Mouse (Mus musculus) midbrain, embryonic 12.5 days (tissue): Measurements from ENCODE around the gene Lgals9. TPM values are rescaled to one million over a fixed set of nuclear protein-coding genes. Genes with fewer than 3 reads are reported as not detected.

Experiments
- ATAC-seq: fragments of 200-750 bp; cut with Nextera tagmentation; 2 replicates; pipeline ENCODE4 v1.8.0; 2017; ENCODE audit warnings: low read depth, moderate TSS enrichment, moderate library complexity; ENCODE audit not compliant: low FRiP score
- H3K27ac ChIP-seq: fragments of 300-500 bp; sonication (generic); replicated peaks from 2 replicates; pipeline ENCODE4 v1.5.1; 2016; ENCODE audit warnings: mild to moderate bottlenecking
- H3K27me3 ChIP-seq: fragments of 300-500 bp; sonication (generic); 2 replicates; pipeline ENCODE4 v1.6.1; 2016; ENCODE audit warnings: mild to moderate bottlenecking
- H3K36me3 ChIP-seq: fragments of 300-500 bp; sonication (generic); 2 replicates; pipeline ENCODE4 v1.6.1; 2016
- H3K4me1 ChIP-seq: fragments of 300-500 bp; sonication (generic); 2 replicates; pipeline ENCODE4 v1.6.1; 2016
- H3K4me2 ChIP-seq: fragments of 300-500 bp; sonication (generic); replicated peaks from 2 replicates; pipeline ENCODE4 v1.6.1; 2016; ENCODE audit warnings: mild to moderate bottlenecking, moderate library complexity
- H3K4me3 ChIP-seq: fragments of 300-500 bp; sonication (generic); 2 replicates; pipeline ENCODE4 v1.5.1; 2016; ENCODE audit warnings: mild to moderate bottlenecking
- H3K9ac ChIP-seq: fragments of 300-500 bp; sonication (generic); replicated peaks from 2 replicates; pipeline ENCODE4 v1.6.1; 2016; ENCODE audit warnings: mild to moderate bottlenecking, moderate library complexity
- H3K9me3 ChIP-seq: fragments of 300-500 bp; sonication (generic); 2 replicates; pipeline ENCODE4 v1.6.1; 2016; ENCODE audit warnings: mild to moderate bottlenecking
- WGBS: fragments of 180-500 bp; shearing (Covaris S2); methylation state at CpG from one replicate; pipeline ENCODE4 v1.1.7; 2016; 5-methylcytosine and 5-hydroxymethylcytosine counted together
- polyA plus RNA-seq: library from polyadenylated mRNA; unstranded; fragments of >200 nt; fragmentation: Nextera tagmentation; extraction: Ambion mirVana; gene quantifications from 2 replicates; pipeline ENCODE4 v1.2.1, GENCODE M21; 2016

Lgals9 gene
- polyA plus RNA-seq, 1 experiment from 2014 or later = 8.2 TPM

GRCm38 (mm10) chr11:78983539-78983938 lies 1.2 kb downstream of the Lgals9 start:
- H3K4me2 ChIP-seq = no peak overlapping the region
- no peak overlapping the region for H3K4me3 ChIP-seq
- no peak overlapping the region for H3K9ac ChIP-seq
- no peaks in the 10 kb centered on the region for H3K4me1 ChIP-seq
- ATAC-seq = no peak
- no peaks in the 10 kb centered on the region for H3K27me3 ChIP-seq
- H3K36me3 ChIP-seq = no peaks in the 10 kb centered on the region
- H3K9me3 ChIP-seq = no peaks in the 10 kb centered on the region
- WGBS = 87% methylated on average over 7 of the region's 7 CpGs
- no peak overlapping the region for H3K27ac ChIP-seq

GRCm38 (mm10) chr11:78982513-78983291 lies 2.0 kb downstream of the Lgals9 start:
- no peak for ATAC-seq
- H3K36me3 ChIP-seq = no peaks in the 10 kb centered on the region
- H3K9me3 ChIP-seq = no peaks in the 10 kb centered on the region
- no peak overlapping the region for H3K4me2 ChIP-seq
- no peak overlapping the region for H3K27ac ChIP-seq
- H3K9ac ChIP-seq = no peak overlapping the region
- H3K4me3 ChIP-seq = no peak overlapping the region
- 91% methylated on average over 12 of the region's 12 CpGs for WGBS
- no peaks in the 10 kb centered on the region for H3K27me3 ChIP-seq
- H3K4me1 ChIP-seq = no peaks in the 10 kb centered on the region

- no peak for ATAC-seq
- Histone ChIP-seq H3K9ac (no peak overlapping the region), H3K4me1 (no peaks in the 10 kb centered on the region), H3K4me2 (no peak overlapping the region), H3K27ac (no peak overlapping the region), H3K9me3 (no peaks in the 10 kb centered on the region), H3K27me3 (no peaks in the 10 kb centered on the region), H3K4me3 (no peak overlapping the region), H3K36me3 (no peaks in the 10 kb centered on the region)
- WGBS = 75% methylated on average over 2 of the region's 2 CpGs
Observed at GRCm38 (mm10) chr11:78982042-78982441, 2.7 kb downstream of the Lgals9 start.

GRCm38 (mm10) chr11:78980083-78980634 lies 4.6 kb downstream of the Lgals9 start:
- no peak for ATAC-seq
- WGBS = 87% methylated on average over 4 of the region's 4 CpGs

GRCm38 (mm10) chr11:78978176-78979019 lies 6.3 kb downstream of the Lgals9 start:
- 88% methylated on average over 12 of the region's 12 CpGs for WGBS

More at GRCm38 (mm10) chr11:78980083-78980634, 4.6 kb downstream of the Lgals9 start:
- Histone ChIP-seq H3K36me3 (no peaks in the 10 kb centered on the region), H3K4me1 (no peaks in the 10 kb centered on the region), H3K4me3 (no peak overlapping the region), H3K27me3 (no peaks in the 10 kb centered on the region), H3K4me2 (no peak overlapping the region), H3K9ac (no peak overlapping the region), H3K9me3 (no peaks in the 10 kb centered on the region), H3K27ac (no peak overlapping the region)

GRCm38 (mm10) chr11:78976731-78977510 lies 7.8 kb downstream of the Lgals9 start:
- peaks cover 12% of the 10 kb centered on the region; the same call in 1 of the 2 replicates for H3K4me1 ChIP-seq
- no peak overlapping the region for H3K4me3 ChIP-seq
- no peaks in the 10 kb centered on the region for H3K36me3 ChIP-seq
- no peak for ATAC-seq
- no peak overlapping the region for H3K27ac ChIP-seq
- WGBS = 79% methylated on average over 8 of the region's 8 CpGs
- no peak overlapping the region for H3K9ac ChIP-seq
- H3K9me3 ChIP-seq = no peaks in the 10 kb centered on the region
- H3K4me2 ChIP-seq = no peak overlapping the region
- H3K27me3 ChIP-seq = no peaks in the 10 kb centered on the region

More at GRCm38 (mm10) chr11:78978176-78979019, 6.3 kb downstream of the Lgals9 start:
- no peaks in the 10 kb centered on the region for H3K27me3 ChIP-seq
- H3K36me3 ChIP-seq = no peaks in the 10 kb centered on the region
- H3K27ac ChIP-seq = no peak overlapping the region
- no peaks in the 10 kb centered on the region for H3K9me3 ChIP-seq
- H3K9ac ChIP-seq = no peak overlapping the region
- no peak overlapping the region for H3K4me2 ChIP-seq
- H3K4me1 ChIP-seq = no peaks in the 10 kb centered on the region; the same call in 1 of the 2 replicates
- no peak for ATAC-seq
- H3K4me3 ChIP-seq = no peak overlapping the region

GRCm38 (mm10) chr11:78973381-78974150 lies 11.2 kb downstream of the Lgals9 start:
- H3K4me1 ChIP-seq = peaks cover 12% of the 10 kb centered on the region; the same call in 1 of the 2 replicates
- H3K27me3 ChIP-seq = no peaks in the 10 kb centered on the region
- no peak overlapping the region for H3K4me2 ChIP-seq
- no peaks in the 10 kb centered on the region for H3K36me3 ChIP-seq
- H3K27ac ChIP-seq = 0 out of 2 replicates have a peak overlapping the region, but pooled peaks have one; percentile 30
- no peak overlapping the region for H3K9ac ChIP-seq
- WGBS = 75% methylated on average over 17 of the region's 17 CpGs
- H3K4me3 ChIP-seq = no peak overlapping the region
- no peak for ATAC-seq
- no peaks in the 10 kb centered on the region for H3K9me3 ChIP-seq

- Histone ChIP-seq H3K27ac (0 out of 2 replicates have a peak overlapping the region, but pooled peaks have one; percentile 30), H3K4me1 (peaks cover 12% of the 10 kb centered on the region; the same call in 1 of the 2 replicates), H3K36me3 (no peaks in the 10 kb centered on the region), H3K27me3 (no peaks in the 10 kb centered on the region), H3K9ac (no peak overlapping the region), H3K9me3 (no peaks in the 10 kb centered on the region), H3K4me2 (no peak overlapping the region), H3K4me3 (no peak overlapping the region)
- ATAC-seq = no peak
- WGBS = 64% methylated on average over 8 of the region's 8 CpGs
Observed at GRCm38 (mm10) chr11:78972811-78973351, 11.9 kb downstream of the Lgals9 start.

GRCm38 (mm10) chr11:78972328-78972727 lies 12.4 kb downstream of the Lgals9 start:
- Histone ChIP-seq H3K4me1 (peaks cover 12% of the 10 kb centered on the region; the same call in 1 of the 2 replicates), H3K9me3 (no peaks in the 10 kb centered on the region), H3K36me3 (no peaks in the 10 kb centered on the region), H3K9ac (no peak overlapping the region), H3K27me3 (no peaks in the 10 kb centered on the region), H3K4me2 (no peak overlapping the region), H3K4me3 (no peak overlapping the region), H3K27ac (no peak overlapping the region)
- no peak for ATAC-seq
- 61% methylated on average over 6 of the region's 6 CpGs for WGBS

GRCm38 (mm10) chr11:78971746-78972145 lies 13.0 kb downstream of the Lgals9 start:
- H3K4me3 ChIP-seq = no peak overlapping the region

More at GRCm38 (mm10) chr11:78971746-78972145, 13.0 kb downstream of the Lgals9 start:
- Histone ChIP-seq H3K27ac (no peak overlapping the region), H3K9ac (no peak overlapping the region), H3K4me1 (peaks cover 12% of the 10 kb centered on the region; the same call in 1 of the 2 replicates), H3K4me2 (no peak overlapping the region), H3K9me3 (no peaks in the 10 kb centered on the region), H3K27me3 (no peaks in the 10 kb centered on the region), H3K36me3 (no peaks in the 10 kb centered on the region)
- 92% methylated on average over 3 of the region's 3 CpGs for WGBS
- no peak for ATAC-seq
